In genomic region chr9:28569776-28570175, GRCm38 (mm10) we compare ENCODE assay signal across 17 mouse cellular contexts.
DNase-seq lines count a peak whose midpoint lies in the region; TF ChIP-seq lines count a peak whose summit lies in the region.
"Had no signal": no experiment of that assay in that cellular context is flagged by ENCODE, and none has a peak within 500 bp of the region (broad histone marks: within the 10 kb centered on the region; RNA-seq: fewer than 3 reads in every experiment).

No protein-coding gene starts in this region.

- TF ChIP-seq POLR2A in myocyte (IDR thresholded peaks at IDR 0.05; ENCODE audit: insufficient read length, low read depth), result no peak

- H3K36me3 ChIP-seq in myocyte (ENCODE audit: control insufficient read depth, insufficient read depth), result no peaks in the 10 kb centered on the region
- H3K36me3 ChIP-seq: embryonic facial prominence, embryonic 12.5 days; hindbrain, embryonic 13.5 days; intestine, embryonic 15.5 days had no signal

- no peaks in the 10 kb centered on the region for H3K79me2 ChIP-seq in myocyte (ENCODE audit: control insufficient read depth, insufficient read depth)

- no peak overlapping the region for H3ac ChIP-seq in myocyte (ENCODE audit: control insufficient read depth, insufficient read length)

- DNase-seq in cerebellum, adult 9-10 months, result peak; percentile 60
- no peak for DNase-seq in cerebellum, adult 11 months
- DNase-seq in layer of hippocampus, adult 11-12 months (ENCODE audit: low spot score), result peak; percentile 18
- DNase-seq in layer of hippocampus, postnatal 14 days (ENCODE audit: low spot score in 2 of 2), result no peak
- DNase-seq in right cerebral cortex, adult 2 months (ENCODE audit: low spot score in 2 of 2), result peak; percentile 53
- no peak for DNase-seq in right cerebral cortex, postnatal 10 days (ENCODE audit: low spot score in 2 of 2)
- DNase-seq in spleen, adult 12 weeks (ENCODE audit: low spot score), result no peak
- DNase-seq: gastrocnemius, adult 2 months; heart, adult 11 months; kidney, postnatal 36 days; retina, postnatal 1 day had no signal

- no peaks in the 10 kb centered on the region for H3K27me3 ChIP-seq in myocyte (ENCODE audit: control insufficient read depth, insufficient read depth, insufficient read length)
- H3K27me3 ChIP-seq: embryonic facial prominence, embryonic 12.5 days; hindbrain, embryonic 13.5 days; intestine, embryonic 15.5 days; Patski had no signal

- no peak overlapping the region for H3K4me3 ChIP-seq in myocyte
- H3K4me3 ChIP-seq: embryonic facial prominence, embryonic 12.5 days; gastrocnemius, adult 2 months; hindbrain, embryonic 13.5 days; intestine, embryonic 15.5 days had no signal

- H3K4me2 ChIP-seq in myocyte (ENCODE audit: low read depth), result peak overlapping the region; percentile 39
- H3K4me2 ChIP-seq: embryonic facial prominence, embryonic 12.5 days; hindbrain, embryonic 13.5 days; intestine, embryonic 15.5 days; liver, embryonic 11.5 days had no signal

TF ChIP-seq in myocyte, 11 proteins besides CTCF, POLR2A, EP300 and RAD21:
- TF ChIP-seq SRF (IDR thresholded peaks at IDR 0.05; ENCODE audit: control insufficient read depth, insufficient read length, low read depth), result no peak
- TF ChIP-seq POLR2AphosphoS2 (IDR thresholded peaks at IDR 0.05; ENCODE audit: insufficient read length, low read depth), result no peak
- TF ChIP-seq MYOD1 (IDR thresholded peaks at IDR 0.05; ENCODE audit: control insufficient read depth in 1 of 3, insufficient read length in 2 of 3, low read depth in 2 of 3), result peak in 1 of 3 experiments; percentile 7
- no peak for TF ChIP-seq TCF3 (IDR thresholded peaks at IDR 0.05; ENCODE audit: insufficient read length, low read depth)
TF ChIP-seq in myocyte: peak in this region for 1.

Comparison
In these comparisons a context has a peak if more than half of its experiments do, and no peak if none do; other contexts are left out.
1. DNase-seq: peak in cerebellum, adult 9-10 months (single experiment), layer of hippocampus, adult 11-12 months (single experiment) and right cerebral cortex, adult 2 months (2 of 2); none in cerebellum, adult 11 months (single experiment), layer of hippocampus, postnatal 14 days (0 of 2), right cerebral cortex, postnatal 10 days (0 of 2) and spleen, adult 12 weeks (single experiment).